Mouse (Mus musculus) liver (tissue): ENCODE data around the gene Clic6.
A peak's percentile ranks its signal among the peaks of the same experiment; 100 is the strongest.
"Not testable (repeated sequence)": the region's sequence is repeated elsewhere in the genome, so short reads cannot be mapped to it uniquely, and the experiment has no call there.

ENCODE experiments used
- DNase-seq: peaks from one replicate; pipeline ENCODE4 v3.0.0-alpha.2; 2020; ENCODE audit warnings: mixed read lengths

The Clic6 gene

GRCm38 (mm10) chr16:92472898-92473297 is 12.6 kb upstream of the Clic6 start:
- no peak for DNase-seq

DNA sequence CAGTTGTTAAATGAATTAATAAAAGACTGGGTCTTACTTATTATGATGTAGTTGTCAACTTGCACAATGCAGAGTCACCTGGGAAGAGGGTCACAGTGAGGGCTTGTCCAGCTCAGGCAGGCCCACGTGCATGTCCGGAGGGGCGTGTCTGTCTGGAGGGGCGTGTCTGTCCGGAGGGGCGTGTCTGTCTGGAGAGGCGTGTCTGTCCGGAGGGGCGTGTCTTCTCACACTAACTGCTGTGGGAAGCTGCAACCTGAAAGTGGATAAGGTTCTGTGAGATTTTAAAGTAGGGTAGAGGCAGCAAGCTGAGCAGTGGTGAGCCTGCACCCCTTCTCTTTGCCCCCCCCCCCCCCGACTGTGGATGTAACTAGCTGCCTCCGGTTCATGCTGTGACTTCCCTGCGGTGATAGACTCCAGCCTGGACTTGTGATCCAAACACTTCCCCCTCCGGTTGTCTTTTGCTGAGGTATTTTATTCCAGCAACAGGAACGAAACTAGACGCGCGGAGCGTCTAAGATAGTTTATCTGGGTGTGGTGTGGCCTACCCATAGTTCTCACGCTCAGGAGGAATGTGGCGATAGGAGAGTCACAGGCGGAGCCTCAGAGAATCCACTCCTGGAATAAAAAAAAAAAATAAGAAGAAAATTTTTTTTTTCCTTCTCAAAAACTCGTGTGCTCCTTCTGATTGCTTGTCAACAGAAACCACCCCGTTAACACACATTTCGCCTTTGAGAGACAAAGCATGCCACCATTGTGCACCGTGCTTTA is 10.3 kb upstream of the Clic6 start:
- peak; percentile 86 for DNase-seq

DNA sequence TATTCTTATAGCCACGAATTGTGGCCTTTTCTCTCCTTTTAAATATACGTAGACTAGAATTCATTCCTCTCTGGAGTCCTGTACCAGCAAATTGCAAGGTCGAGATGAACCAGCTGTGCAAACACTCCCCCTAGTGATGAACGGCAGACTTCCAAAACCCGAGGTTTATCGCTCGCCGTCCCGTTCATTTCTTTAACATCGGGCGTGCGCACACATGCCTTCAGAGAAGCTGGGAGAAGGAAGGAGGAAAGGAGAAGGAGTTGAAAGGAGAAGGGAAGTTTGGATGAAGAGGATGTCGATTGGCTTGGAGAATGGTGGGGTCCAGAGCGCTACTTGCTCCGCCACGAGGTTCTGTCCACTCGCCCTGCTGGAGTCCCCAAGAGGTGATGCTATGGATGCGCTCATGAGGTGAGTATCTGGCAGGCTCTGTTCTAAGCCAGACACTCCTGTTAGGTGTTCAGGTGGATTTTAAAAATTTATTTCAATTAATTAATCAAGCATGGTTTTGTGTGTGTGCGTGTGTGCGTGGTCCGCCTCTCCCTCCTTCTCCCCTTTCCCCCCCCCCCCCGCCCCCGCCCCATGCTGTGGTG is 6.9 kb upstream of the Clic6 start:
- peak; percentile 59 for DNase-seq

DNA sequence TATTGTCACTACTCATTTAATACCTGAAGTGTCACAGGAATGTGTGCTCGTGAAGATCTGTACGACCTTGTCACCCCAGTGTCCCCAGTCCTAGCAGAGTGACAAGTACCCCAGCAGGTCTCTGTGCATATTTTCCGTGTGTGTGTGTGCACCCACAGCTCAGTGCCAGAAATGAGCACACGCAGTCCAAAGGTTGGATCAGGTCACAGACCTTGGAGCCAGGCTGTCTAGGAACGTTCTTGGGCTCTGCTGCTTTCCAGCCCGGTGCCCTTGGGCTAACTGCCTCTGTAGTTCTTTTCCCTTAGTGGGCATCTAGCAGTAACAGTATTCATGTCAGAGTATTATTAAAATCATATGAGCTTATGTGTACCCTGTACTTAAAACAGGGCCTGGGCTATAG is 1.6 kb downstream of the Clic6 start:
- no peak for DNase-seq

DNA sequence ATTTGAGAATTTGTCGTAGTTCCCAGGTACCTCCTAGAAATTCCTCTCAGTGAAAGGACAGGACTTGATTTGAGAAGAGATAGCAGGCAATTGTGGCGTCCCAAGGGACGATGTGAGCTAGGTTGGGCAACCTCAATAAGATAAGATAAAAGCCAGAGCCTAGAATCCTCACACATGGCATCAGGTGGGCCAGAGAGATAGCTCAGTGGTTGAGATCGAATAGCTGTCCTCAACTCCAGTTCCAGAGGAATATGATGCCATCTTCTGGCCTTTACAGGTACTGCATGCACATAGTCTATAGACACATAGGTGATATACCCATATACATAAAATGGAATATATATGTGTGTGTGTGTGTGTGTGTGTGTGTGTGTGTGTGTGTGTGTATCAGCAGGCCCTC is 2.0 kb downstream of the Clic6 start:
- peak; percentile 71 for DNase-seq

DNA sequence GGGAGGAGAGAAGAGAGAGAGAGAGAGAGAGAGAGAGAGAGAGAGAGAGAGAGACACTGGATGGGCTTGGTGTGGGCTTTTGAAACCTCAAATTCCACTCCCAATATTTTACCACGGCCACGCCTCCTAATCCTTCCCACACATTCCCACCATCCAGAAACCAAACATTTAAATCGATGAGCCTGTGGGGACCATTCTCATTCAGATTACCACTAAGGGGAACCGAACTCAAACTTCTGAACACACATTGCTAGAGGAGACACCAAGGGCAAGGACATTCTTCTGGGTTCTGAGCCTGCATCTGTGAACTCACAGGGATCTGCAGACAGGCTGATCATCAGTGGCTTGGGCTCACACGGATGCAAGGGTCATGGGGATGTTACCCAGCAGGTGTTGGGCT is 2.9 kb downstream of the Clic6 start:
- DNase-seq, result no peak

DNA sequence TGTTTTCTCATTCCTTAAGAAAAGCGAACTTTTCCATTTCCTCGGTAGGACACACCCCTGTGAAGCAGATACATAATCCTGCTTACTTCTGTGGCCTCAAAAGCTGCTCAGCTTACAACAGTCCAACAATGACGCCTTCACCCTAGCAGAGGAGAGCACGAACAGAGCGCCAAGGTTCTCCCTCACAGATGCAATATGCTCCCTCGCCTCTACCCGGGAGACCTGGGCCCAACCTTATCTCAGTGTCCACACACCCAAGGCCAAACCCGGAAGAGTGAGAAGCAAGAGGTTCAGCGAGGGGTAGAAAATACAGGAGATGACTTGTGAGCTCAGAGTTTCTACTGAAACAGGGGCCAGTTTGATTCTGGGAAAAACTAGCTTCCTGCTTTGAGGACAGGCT is 3.8 kb downstream of the Clic6 start:
- DNase-seq, result peak; percentile 81

DNA sequence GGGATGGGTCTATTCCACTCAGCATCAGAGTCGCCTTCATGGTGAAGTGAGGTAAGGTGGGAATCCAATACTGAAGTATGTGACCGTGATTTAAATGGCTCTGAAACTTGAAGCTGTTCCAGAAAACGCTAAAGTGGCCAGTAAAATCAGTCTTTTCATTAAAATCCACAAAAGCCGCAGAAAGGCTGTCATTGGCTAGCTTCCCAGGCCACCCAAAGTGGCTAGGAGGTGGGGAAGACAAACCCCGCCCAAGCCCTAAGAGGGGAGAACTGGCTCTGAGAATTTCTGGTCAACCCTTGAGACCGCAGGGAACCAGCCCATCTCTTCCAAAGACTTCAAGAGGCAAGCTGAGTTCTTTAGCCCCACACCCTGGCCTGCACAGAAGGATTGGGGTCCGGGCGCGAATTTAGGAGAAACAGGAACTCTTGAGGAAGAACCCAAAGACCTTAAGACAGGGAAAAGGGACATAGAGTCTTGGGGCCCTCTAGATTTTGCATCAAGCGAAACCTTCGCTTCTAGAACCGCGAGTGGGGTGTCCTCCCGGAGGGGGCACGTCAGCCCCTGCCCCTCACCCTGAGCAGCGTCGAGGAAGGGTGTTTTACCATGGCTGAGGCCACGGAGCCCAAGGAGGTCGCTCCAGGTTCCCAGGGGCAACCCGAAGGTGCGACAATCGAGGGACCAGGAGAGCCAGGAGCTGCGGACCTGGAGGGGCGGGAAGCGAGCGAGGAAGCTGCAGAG is 12.5 kb downstream of the Clic6 start:
- no peak for DNase-seq

DNA sequence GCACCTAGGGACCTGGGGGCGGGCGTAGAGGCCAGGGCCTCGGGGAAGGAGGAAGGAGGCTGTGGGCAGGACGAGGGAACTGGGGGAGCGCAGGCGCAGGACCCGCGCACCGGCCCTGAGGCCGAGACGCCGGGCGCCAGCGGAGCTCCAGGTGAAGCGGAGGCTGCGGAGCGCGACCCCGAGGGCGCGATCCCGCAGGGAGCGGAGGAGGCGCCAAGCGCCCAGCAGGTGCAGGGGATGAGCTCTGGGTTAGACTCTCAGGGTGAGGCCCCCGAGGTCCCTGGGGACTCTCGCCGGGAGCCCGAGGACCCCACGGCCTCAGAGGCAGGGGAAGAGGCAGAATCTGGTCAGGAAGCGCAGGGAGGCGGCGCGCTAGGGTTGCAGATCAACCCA is 13.0 kb downstream of the Clic6 start:
- DNase-seq, result no peak

- DNase-seq, result no peak
Measured at GRCm38 (mm10) chr16:92499324-92499723, 13.8 kb downstream of the Clic6 start.

GRCm38 (mm10) chr16:92500534-92500933 is 15.0 kb downstream of the Clic6 start:
- DNase-seq, result no peak

DNA sequence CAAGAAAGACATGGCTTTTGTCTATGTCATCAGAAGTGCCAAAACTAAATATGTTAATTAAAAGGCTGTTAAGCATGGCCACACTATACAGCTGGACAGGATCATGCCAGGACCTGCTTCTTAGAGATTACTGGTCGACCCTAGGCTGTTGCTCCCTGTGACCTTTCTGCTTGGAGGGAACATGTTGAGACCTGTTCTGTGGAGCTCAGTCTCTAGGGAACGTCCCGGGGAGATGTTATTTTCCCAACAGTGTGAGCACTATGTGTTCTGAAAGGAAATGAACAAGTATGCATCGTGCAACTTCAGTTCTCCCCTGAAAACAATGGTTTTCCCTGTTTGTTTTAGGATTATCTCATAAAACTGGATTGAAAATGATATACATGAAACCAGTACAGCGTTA is 17.6 kb downstream of the Clic6 start:
- no peak for DNase-seq

DNA sequence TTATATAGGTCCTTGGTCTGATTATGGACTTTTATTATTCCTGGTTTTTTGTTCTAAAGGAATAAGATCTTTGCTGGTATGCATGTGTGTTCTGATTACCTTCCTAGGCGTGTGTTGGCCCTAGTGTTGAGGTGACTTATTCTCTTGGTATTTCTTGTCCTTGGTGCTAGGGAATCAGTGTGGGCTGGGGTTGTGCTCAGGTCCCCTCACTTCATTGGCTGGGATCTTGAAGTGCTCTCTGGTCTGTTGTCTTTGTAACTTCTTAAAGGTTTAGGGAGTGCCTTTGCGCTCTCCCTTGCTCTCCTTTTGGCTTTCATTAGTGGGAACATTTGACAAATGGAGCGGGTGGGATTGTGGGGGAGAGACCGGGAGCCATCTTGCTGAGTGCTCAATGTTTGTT is 22.0 kb downstream of the Clic6 start:
- DNase-seq, result no peak

DNA sequence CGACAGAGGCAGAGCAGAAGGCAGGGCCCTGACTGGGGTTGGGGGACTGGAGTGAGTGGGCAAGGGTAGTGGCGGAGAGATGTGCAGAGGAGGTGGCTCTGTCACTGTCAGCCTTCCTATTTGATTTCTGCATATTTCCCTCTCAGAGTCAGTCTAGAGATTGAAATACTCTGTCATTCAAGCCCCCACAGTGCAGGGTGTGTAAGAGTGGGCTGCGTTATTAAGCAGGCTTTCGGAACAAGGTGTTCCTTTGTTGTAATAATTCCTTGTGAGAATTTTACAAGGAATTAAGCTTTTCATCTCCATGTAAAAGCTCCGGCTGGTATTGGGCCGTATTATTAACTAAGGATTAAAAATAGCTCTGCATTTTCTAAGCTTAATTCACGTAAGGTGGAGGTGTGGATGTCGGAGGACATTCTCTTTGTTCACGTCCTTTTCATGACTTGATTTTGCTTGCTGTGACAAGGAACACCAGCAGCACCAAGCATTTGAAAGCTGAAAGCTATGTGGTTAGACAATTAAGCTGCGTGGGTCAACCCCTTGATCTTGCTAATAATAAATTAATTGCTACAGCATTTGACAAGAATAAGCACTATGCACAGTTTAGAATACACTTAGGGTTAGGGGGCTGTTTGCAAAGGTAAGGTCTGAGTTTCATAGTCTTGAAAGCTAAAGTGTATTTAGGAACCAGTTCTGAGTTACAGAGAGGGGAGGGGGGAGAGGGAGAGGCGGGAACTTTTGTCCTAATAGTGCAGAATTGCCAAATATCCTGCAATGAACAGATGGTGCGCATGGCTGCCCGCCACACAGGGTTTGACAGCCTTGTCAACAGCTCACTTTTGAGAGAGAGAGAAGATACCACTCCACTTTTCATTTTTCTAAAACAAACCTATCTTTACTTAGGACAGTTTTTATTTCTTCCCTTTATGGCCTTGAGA is 25.6 kb downstream of the Clic6 start:
- no peak for DNase-seq

- peak; percentile 23 for DNase-seq
Measured at GRCm38 (mm10) chr16:92511773-92512391, 26.3 kb downstream of the Clic6 start.

- DNase-seq, result not testable (repeated sequence)
Measured at GRCm38 (mm10) chr16:92514896-92515295, 29.4 kb downstream of the Clic6 start.

GRCm38 (mm10) chr16:92516139-92516538 is 30.6 kb downstream of the Clic6 start:
- no peak for DNase-seq

DNA sequence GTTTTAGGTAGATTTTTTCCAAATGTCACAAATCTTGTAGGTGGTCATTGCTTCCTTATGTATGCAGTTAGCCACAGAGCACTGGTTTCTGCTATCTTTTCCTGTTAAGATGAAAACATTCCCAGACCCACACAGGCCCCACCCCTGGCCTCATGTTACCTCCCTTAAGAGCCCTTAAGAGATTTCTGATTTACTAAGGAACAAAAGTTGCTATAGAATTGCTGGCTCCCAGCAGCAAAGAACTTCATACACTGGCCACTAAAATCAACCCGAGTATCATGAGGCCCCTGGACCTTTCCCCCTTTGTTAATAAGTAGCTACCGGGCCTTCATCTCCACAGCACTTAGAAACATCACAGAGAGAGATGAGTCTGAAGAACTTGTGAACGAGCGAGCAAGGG is 33.2 kb downstream of the Clic6 start:
- no peak for DNase-seq

DNA sequence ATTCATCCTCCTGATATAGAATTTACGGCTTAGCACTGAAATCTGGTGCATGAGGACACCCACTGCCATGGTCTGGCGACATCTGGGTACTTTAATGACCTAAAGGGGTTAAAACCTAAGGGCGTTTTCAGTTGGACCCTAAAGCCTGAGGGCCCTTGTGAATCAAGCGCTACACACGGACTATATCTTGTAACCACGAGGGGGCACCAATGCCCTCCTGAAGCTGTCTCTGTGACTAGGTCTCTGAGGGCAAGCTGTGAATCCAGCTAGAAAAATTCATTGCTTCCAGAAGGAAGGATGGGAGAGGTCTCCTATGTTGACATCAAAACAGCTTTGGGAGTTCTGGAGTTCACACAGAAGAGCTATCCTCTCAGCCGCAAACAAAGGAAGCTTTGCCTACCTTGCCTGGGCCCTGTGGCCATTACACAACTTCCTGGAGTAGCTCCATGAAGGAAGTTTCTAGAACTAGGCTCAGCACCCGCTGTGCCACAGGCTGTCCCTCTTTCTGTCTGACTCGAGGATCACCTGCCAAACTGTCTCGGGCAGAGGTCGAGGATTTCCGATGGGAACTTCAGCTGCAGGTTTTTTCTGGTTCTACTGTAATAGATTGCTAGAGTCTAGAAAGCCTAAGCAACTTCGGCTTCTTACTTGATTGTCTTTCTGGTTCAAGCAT is 34.4 kb downstream of the Clic6 start:
- peak; percentile 39 for DNase-seq

GRCm38 (mm10) chr16:92523351-92523750 is 37.8 kb downstream of the Clic6 start:
- no peak for DNase-seq

GRCm38 (mm10) chr16:92524651-92525050 is 39.1 kb downstream of the Clic6 start:
- no peak for DNase-seq

DNA sequence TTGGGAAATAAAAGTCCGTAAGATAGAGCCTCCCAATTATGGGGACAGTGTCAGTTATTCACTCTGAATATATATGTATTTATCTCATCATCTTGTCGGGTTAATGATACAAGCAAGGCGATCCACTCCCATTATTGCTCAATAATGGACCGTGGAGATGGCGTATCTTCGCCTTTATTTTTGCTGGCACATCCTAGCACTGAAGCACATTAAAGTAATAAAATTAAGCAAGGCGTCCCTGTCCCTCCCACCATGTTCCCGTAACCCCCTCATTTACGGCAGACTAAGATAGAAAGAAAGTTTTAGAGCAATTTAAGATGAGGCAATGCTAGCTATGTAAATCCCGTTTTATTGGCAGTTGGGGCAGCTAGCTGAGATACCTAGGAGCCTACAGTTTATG is 40.4 kb downstream of the Clic6 start:
- DNase-seq, result no peak
